Comparison of ENCODE assay signal across 8 mouse cellular contexts in genomic region chr15:6386961-6387728, GRCm38 (mm10). TPM values are rescaled to one million over a fixed set of nuclear protein-coding genes. Genes with fewer than 3 reads are reported as not detected.
DNase-seq lines count a peak whose midpoint lies in the region; ATAC-seq lines count a peak whose summit lies in the region.

No protein-coding gene starts in this region.

- peak overlapping the region; percentile 86 for H3K27ac ChIP-seq in brown adipose tissue, adult 24 weeks (replicated peaks; ENCODE audit: low read depth, low read length)
- H3K27ac ChIP-seq in heart, embryonic 16.5 days (ENCODE audit: low read length) = peak overlapping the region; percentile 74
- no peak overlapping the region for H3K27ac ChIP-seq in liver, embryonic 11.5 days (ENCODE audit: low read depth, low read length)
- H3K27ac ChIP-seq in stomach, embryonic 15.5 days = peak overlapping the region; percentile 66; the same call in 1 of the 2 replicates

- ATAC-seq in heart, embryonic 16.5 days (replicated peaks; ENCODE audit: extremely low read depth, insufficient read depth, low FRiP score) = no peak
- no peak for ATAC-seq in liver, embryonic 11.5 days (replicated peaks; ENCODE audit: low FRiP score)
- ATAC-seq in stomach, embryonic 15.5 days (ENCODE audit: insufficient read depth, low FRiP score, low read depth) = no peak

- H3K4me2 ChIP-seq in heart, embryonic 16.5 days (ENCODE audit: low read depth, low read length) = peak overlapping the region; percentile 92
- peak overlapping the region; percentile 66 for H3K4me2 ChIP-seq in liver, embryonic 11.5 days
- H3K4me2 ChIP-seq in stomach, embryonic 15.5 days = peak overlapping the region; percentile 82

- WGBS in heart, embryonic 16.5 days = 10% methylated on average over 19 of the region's 19 CpGs
- WGBS in liver, embryonic 11.5 days = 18% methylated on average over 19 of the region's 19 CpGs
- WGBS in stomach, embryonic 15.5 days = 6% methylated on average over 19 of the region's 19 CpGs

- H3K27me3 ChIP-seq in heart, embryonic 16.5 days (ENCODE audit: control insufficient read depth, insufficient read depth, low read length) = no peaks in the 10 kb centered on the region
- H3K27me3 ChIP-seq in liver, embryonic 11.5 days (replicated peaks; ENCODE audit: control insufficient read depth, insufficient read depth, low read length) = peaks cover 10% of the 10 kb centered on the region
- H3K27me3 ChIP-seq in stomach, embryonic 15.5 days (replicated peaks) = no peaks in the 10 kb centered on the region

- peaks cover 9% of the 10 kb centered on the region; the same call in 1 of the 2 replicates for H3K4me1 ChIP-seq in brown adipose tissue, adult 24 weeks (ENCODE audit: control insufficient read depth, insufficient read depth, insufficient read length, low read length)
- peaks cover 36% of the 10 kb centered on the region for H3K4me1 ChIP-seq in heart, embryonic 16.5 days (ENCODE audit: control insufficient read depth, insufficient read depth, low read length)
- no peaks in the 10 kb centered on the region; the same call in 1 of the 2 replicates for H3K4me1 ChIP-seq in liver, embryonic 11.5 days (replicated peaks; ENCODE audit: control insufficient read depth, insufficient read depth, low read length)
- peaks cover 12% of the 10 kb centered on the region; the same call in 1 of the 2 replicates for H3K4me1 ChIP-seq in stomach, embryonic 15.5 days

- no peaks in the 10 kb centered on the region for H3K36me3 ChIP-seq in heart, embryonic 16.5 days (ENCODE audit: control insufficient read depth, insufficient read depth)
- H3K36me3 ChIP-seq in liver, embryonic 11.5 days (ENCODE audit: control insufficient read depth, insufficient read depth, low read length) = no peaks in the 10 kb centered on the region
- no peaks in the 10 kb centered on the region for H3K36me3 ChIP-seq in stomach, embryonic 15.5 days

- H3K4me3 ChIP-seq in brown adipose tissue, adult 24 weeks (ENCODE audit: insufficient read depth, low read depth, low read length) = peak overlapping the region; percentile 75
- peak overlapping the region; percentile 68 for H3K4me3 ChIP-seq in heart, embryonic 16.5 days (ENCODE audit: low read length)
- peak overlapping the region; percentile 47 for H3K4me3 ChIP-seq in liver, embryonic 11.5 days (ENCODE audit: low read depth, low read length)
- H3K4me3 ChIP-seq in stomach, embryonic 15.5 days (replicated peaks) = peak overlapping the region; percentile 54

- H3K9ac ChIP-seq in heart, embryonic 16.5 days (ENCODE audit: low read length) = peak overlapping the region; percentile 73
- H3K9ac ChIP-seq in liver, embryonic 11.5 days (ENCODE audit: low read depth, low read length) = peak overlapping the region; percentile 34; the same call in 1 of the 2 replicates
- H3K9ac ChIP-seq in stomach, embryonic 15.5 days = peak overlapping the region; percentile 25; the same call in 1 of the 2 replicates

- H3K9me3 ChIP-seq in heart, embryonic 16.5 days (replicated peaks; ENCODE audit: control insufficient read depth, low read length) = no peaks in the 10 kb centered on the region
- no peaks in the 10 kb centered on the region for H3K9me3 ChIP-seq in liver, embryonic 11.5 days (ENCODE audit: control insufficient read depth, low read length)
- no peaks in the 10 kb centered on the region for H3K9me3 ChIP-seq in stomach, embryonic 15.5 days

- DNase-seq in heart, adult 11 months = peak; percentile 92
- no peak for DNase-seq in heart, adult 9 months (ENCODE audit: low spot score in 2 of 2)
- DNase-seq in liver, embryonic 11.5 days (ENCODE audit: low spot score) = no peak
- DNase-seq in adrenal gland, postnatal 25 days = no peak
- no peak for DNase-seq in cerebellum, adult 18-20 months

RNA-seq across cellular contexts. Expression of gene C9, which starts 58.0 kb away (rescaled TPM):
- polyA plus RNA-seq in brown adipose tissue, adult 24 weeks (2012; ENCODE audit: insufficient read depth, insufficient read length, missing spikeins) = not detected in 2 replicates
- not detected in 2 replicates for polyA plus RNA-seq in heart, embryonic 16.5 days (2015; fragmentation: Nextera tagmentation; extraction: Ambion mirVana)
- polyA plus RNA-seq in liver, embryonic 11.5 days (2014; fragmentation: Nextera tagmentation; extraction: Ambion mirVana) = 0.15 TPM in 1 of 2 replicates, not detected in the other
- 0.86 and 1.2 TPM in 2 replicates for polyA plus RNA-seq in stomach, embryonic 15.5 days (2015; fragmentation: Nextera tagmentation; extraction: Ambion mirVana)
- total RNA-seq in adrenal gland, postnatal 25 days (2021) = 3.4 TPM in 1 of 2 replicates, not detected in the other
